Mouse (Mus musculus) small intestine, adult 2 months (tissue): ENCODE measurements around the gene Gm44790.

Experiments
- CTCF ChIP-seq: fragments of 200-500 bp; IDR thresholded peaks from 2 replicates; pipeline ENCODE4 v1.5.1; 2012; ENCODE audit warnings: low read depth, mild to moderate bottlenecking, control low read depth, inconsistent platforms, low read length, moderate library complexity, mixed read lengths; ENCODE audit not compliant: insufficient replicate concordance, insufficient read length; ENCODE audit errors: extremely low read depth
- POLR2A ChIP-seq: fragments of 200-500 bp; IDR thresholded peaks from 2 replicates; pipeline ENCODE4 v1.6.1; 2012; ENCODE audit warnings: low read depth, mild to moderate bottlenecking, control low read depth, inconsistent platforms, low read length, moderate library complexity

GRCm38 (mm10) chr6:86394078-86394720 lies 32.3 kb upstream of the Gm44790 start:
- TF ChIP-seq POLR2A (no peak), CTCF (no peak)
